Mouse (Mus musculus) left cerebral cortex, postnatal 36 days (tissue): Measurements from ENCODE around the gene Plagl1. TPM values are rescaled to one million over a fixed set of nuclear protein-coding genes. Genes with fewer than 3 reads are reported as not detected.
"Not testable (repeated sequence)": the region's sequence is repeated elsewhere in the genome, so short reads cannot be mapped to it uniquely, and the experiment has no call there.

Experiments used
- DNase-seq, 2 experiments: peaks; one replicate each; pipeline ENCODE4 v3.0.0; 2021 to 2022; ENCODE audit warnings: low spot score in 2 of 2, mixed read lengths in 1 of 2
- intact Hi-C: fragments of 180-260 bp; cut with DNase I; formaldehyde crosslinking; loops from one replicate; pipeline ENCODE4 v1.15.1; 2025
- total RNA-seq, 2 experiments: library from RNA; stranded (reverse); gene quantifications; 2 replicates each; pipeline ENCODE4 v1.2.3; 2021

Gene Plagl1
- 10 to 100 TPM; 16.8 to 20.2 TPM for total RNA-seq

GRCm38 (mm10) chr10:13060021-13060668 lies at the start of gene Plagl1:
Gene Plagl1 (plus strand): TSS chr10:13060504.
- DNase-seq = peak in 1 of 2 experiments; percentile 7
- intact Hi-C loops = no loop called here

DNA sequence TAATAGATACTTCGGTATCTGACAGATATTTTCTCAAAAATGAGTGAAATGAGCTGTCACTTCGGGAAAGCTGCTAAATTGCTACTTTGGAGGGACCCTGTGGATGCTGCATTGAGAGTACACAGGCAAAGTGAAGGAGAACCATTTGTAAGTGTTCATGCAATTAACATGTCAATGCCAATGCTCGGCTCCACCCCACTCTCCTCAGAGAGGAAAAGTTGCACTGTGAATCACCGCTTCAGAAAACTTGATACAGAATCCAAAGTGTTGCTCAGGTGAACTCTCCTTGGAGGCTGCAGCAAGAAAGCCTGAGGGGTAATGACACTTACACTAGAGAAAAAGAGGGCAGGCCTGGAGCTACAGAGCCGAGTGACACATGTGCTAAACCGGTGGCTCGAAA lies 46.3 kb upstream of the Plagl1 start:
- intact Hi-C loops = loop anchor here (10.0 kb wide), 1 partner anchor 181 kb away; the partner anchor contains the start of gene Ltv1
- DNase-seq = no peak

GRCm38 (mm10) chr10:13016573-13016972 lies 43.7 kb upstream of the Plagl1 start:
- intact Hi-C loops = loop anchor here (1.0 to 10.0 kb wide), 4 partner anchors 76 to 1374 kb away; partner anchors contain the start of gene Ltv1

DNA sequence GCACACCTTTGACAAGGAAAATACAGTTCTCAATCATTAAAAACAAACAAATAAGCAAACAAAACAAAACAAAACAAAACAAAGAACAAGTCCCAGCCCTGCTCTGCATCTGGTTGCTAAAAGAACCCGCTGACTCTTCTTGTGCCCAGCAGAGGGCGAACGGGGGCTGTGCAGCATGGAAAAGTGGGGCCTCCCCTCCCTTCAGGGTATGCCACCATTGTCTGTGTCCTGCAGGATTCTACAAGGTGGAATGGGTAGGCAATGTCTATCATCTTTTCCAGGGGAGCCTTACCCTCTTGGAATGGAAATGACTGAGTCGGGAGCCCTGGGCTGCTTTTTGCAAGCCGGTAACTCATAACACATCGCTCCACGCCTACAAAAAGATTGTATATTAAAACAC lies 41.8 kb upstream of the Plagl1 start:
- intact Hi-C loops = loop anchor here (5.0 to 10.0 kb wide), 2 partner anchors 74 to 176 kb away; partner anchors contain the start of gene Ltv1
- no peak for DNase-seq

More at GRCm38 (mm10) chr10:13016573-13016972, 43.7 kb upstream of the Plagl1 start:
- DNase-seq = peak in 1 of 2 experiments; percentile 37

DNA sequence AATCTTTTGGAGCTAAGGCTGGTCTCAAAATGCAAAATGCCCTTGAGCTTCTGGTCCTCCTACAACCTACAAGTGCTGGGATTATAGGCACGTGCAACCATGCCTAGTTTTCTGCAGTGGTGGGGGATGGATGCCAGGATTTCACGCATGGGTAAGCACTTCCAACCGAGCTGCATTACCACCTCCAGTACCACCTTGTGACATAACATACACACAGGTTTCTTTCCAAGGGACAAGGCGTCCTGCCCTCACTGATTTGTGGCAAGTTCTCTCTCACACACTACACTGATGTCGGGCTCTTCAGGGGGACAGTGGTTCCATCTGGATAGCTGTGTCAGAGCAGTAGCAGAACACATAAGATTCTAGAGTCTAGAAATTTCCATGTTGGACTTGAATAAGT lies 41.3 kb upstream of the Plagl1 start:
- DNase-seq = no peak
- intact Hi-C loops = loop anchor here (5.0 to 10.0 kb wide), 2 partner anchors 73 to 176 kb away; partner anchors contain the start of gene Ltv1

DNA sequence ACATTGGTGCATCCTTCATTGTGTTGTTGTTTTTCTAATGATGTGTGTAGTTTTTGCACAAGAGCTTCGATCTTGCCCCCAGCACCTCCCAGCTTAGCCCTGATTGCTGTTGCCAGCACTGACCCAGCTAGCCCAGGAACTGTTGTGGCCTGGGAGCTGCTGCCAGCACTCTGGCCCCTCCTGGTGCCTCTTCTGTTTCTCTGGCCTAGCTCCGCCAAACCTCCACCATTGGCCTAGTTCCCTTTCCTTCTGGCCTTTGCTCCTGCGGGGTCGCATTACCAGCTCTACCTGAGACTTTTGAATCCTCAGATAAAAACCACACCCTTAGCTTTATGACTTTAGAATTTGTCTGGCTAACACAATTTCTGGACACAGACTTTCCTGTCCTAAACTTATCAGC lies 38.2 kb upstream of the Plagl1 start:
- intact Hi-C loops = no loop called here
- no peak for DNase-seq

GRCm38 (mm10) chr10:13023985-13024384 lies 36.3 kb upstream of the Plagl1 start:
- intact Hi-C loops, DNase-seq: not testable (repeated sequence)

DNA sequence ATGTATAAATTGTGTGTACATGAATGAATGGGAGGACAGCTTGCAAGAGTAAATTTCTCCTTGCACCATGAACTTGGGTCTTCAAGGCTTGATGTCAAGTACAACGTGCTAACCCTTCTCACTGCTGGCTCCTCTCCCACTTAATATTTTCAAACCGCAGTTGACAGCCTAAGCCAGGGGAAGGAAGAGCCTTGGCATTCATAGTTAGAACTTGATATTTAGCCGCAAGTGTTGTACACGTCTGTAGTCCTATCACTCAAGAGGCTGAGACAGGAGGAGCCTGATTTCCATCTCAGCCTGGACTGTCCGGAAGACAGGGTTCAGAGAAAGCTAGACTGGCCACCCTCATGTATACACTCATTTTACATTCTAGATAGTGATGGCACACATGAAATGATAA lies 32.6 kb upstream of the Plagl1 start:
- no peak for DNase-seq
- intact Hi-C loops = no loop called here

DNA sequence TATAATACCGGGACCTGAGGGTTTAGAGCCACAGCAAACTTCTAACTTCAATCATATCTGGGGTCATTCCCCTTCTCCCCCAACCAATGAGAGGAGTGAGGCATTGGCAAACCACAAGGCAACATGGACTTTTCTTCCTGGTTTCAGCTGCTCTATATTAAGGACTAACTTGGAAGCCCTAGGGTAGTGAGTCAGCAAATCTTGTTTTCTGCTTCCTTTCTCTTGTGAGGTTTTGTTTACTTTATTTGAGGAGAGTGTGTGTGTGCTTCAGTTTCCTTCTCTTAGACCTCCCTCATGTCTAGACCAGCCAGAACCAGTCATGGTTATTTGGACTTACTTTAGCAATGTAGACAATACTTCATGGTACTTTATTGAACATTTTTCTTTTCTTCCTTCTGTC lies 32.1 kb upstream of the Plagl1 start:
- intact Hi-C loops = no loop called here
- no peak for DNase-seq

DNA sequence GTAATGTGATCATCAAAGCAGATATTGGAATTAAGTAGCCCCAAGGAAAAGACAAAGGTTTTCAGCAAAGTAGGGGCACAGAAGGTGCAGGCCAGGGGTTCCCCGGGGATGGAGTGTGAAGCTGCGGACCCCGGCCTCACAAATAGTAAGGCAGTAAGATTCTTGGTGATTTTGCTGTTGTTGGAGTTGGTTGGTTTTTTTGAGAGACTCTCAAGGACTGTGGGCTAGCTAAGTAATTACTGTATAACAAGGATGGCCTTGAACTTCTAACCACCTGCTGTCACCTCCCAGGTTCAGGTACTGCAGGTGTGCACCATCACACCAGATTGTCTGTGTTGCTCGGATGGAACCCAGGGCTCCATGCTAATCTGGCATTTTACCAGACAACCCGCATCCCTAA lies 30.9 kb upstream of the Plagl1 start:
- intact Hi-C loops = no loop called here
- no peak for DNase-seq

GRCm38 (mm10) chr10:13035270-13035669 lies 25.0 kb upstream of the Plagl1 start:
- intact Hi-C loops = no loop called here

DNA sequence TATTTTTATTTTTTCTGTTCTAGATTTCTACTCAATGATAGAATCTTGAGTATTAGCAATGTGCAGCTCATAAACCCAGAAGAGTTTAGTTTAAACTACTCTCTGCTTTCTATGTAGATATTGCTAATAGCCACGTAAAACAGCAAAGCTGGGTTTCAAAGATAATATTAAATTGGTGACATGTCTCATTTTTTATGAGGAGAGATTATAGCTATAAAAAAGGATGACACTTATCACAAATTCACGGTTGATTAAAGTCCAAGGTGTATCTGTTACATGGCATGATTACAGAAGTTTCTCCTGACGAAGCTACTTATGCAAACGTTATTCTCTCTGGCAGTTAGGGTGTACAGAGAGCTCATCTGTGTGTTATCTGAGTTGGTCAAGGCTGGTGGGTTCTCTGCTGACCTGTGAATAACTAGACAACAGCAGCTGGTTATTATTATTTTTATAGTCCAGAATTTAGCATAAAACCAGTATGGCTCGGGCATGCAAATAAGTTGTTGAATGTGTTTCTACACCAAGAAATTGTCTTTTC lies 20.6 kb upstream of the Plagl1 start:
- DNase-seq = no peak
- intact Hi-C loops = no loop called here

More at GRCm38 (mm10) chr10:13035270-13035669, 25.0 kb upstream of the Plagl1 start:
- no peak for DNase-seq

DNA sequence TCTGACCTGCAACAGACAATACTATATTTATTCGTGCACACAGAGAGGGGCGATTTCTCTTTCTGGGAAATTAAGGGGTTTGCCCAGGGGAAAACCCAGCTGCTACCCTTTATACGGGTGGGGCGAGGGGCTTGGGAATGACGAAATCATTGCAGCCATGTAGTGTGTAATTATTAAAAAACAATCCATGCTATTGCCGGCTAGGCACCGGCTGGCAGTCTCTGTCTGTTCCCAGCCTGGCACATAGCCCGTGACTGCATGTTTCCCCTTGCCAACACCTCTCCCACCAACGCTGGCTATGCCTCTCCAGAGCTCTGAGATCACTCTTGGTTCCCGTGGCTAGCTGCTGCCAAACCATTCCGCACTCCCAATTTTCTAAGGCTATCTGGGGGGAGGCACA lies 15.6 kb upstream of the Plagl1 start:
- intact Hi-C loops = no loop called here
- DNase-seq = no peak

- DNase-seq = no peak
- intact Hi-C loops = no loop called here
These were observed 12.5 kb upstream of the Plagl1 start for GRCm38 (mm10) chr10:13047816-13048215.

- DNase-seq = no peak
- intact Hi-C loops = no loop called here
These were observed 3.4 kb upstream of the Plagl1 start for GRCm38 (mm10) chr10:13056863-13057381.

DNA sequence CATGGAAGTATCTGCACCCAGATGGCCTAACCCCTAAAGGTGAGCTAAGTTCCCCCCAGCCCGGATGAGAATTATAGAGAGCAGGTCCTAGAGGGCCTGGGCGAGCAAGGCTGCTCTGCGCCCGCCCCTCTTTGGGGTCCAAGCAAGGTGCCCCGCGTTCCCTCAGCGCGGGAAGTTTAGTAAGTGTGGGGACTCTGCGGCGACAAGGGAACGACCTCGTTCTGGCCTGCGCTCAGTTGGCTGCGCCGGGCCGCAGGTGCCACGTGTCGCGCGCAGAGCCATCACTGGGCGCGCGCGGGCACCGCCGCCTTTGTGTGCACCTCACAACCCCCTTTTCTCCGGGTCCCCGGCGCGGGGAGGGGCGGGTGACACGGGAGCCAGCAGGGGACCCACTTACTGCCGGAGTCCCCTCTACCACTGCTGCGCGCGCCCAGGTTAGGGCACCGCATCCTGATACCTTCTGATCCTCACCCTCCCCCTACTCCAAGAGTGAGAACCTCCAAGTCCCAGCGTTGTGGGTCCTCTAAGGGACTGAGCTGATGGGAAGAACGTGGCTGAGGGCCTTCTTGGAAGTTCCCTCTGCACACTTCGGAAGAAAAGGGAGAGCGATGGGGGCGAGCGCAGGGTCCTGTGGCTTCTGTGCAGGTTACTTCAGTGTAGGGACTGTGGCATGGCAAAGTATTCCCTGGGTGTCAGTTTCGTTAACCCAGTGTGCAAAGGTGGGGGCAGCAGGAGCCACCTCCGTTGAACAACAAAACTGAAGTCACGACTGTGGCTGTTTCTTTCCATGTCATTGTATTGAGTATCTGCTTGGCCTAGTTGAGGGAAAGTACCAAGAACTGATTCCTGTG lies 742 bp downstream of the Plagl1 start:
- DNase-seq = no peak
- intact Hi-C loops = no loop called here

GRCm38 (mm10) chr10:13062373-13062772 lies 2.1 kb downstream of the Plagl1 start:
- intact Hi-C loops = no loop called here
- no peak for DNase-seq

GRCm38 (mm10) chr10:13063457-13063856 lies 3.2 kb downstream of the Plagl1 start:
- intact Hi-C loops = no loop called here
- DNase-seq = no peak

DNA sequence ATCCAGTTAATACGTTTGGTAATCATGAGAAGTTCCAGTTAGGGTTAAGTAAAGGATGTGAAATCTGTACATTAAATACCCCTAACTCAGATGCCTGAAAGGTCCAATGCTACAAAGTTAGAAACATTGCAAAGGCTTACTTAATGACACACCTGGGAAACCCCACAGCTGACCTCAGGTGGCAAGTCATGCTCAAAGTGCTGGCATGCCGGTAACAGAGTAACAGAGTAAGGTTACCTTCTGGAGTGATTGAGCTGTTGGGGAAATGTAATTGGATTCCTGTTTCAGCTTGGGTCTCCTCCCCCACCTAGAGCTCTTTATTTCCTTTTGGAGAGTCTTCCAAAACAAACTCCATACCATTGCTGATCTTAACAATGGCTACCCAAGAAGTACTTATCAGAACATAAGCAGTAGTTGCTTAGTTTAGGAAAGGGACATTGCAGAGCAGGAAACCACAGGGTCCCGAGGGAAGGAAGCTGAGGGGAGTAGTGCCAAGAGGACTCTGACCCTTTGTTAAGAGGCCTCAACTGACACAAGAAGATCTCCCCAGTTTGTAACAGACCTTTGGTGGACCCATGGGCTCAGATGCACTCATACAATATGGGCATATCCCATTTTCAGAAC lies 4.9 kb downstream of the Plagl1 start:
- no peak for DNase-seq
- intact Hi-C loops = no loop called here

DNA sequence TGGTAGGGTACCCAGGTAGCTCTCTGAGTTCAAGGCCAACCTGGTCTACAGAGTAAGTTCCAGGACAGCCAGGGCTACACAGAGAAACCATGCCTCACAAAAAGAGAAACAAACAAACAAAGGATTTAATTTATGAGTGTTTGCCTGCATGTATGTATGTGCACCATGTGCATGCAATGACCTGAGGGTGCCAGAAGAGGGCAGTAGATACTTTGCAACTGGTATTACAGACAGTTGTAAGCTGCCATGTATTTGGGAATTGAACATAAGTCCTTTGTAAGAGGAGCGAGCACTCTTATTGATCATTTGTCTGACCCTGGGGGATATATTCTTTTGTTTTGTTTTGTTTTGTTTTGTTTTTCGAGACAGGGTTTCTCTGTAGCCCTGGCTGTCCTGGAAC lies 10.7 kb downstream of the Plagl1 start:
- intact Hi-C loops = no loop called here
- no peak for DNase-seq
